Mouse (Mus musculus) CH12.LX (cell line): Measurements from ENCODE around the gene Fry. TPM values are rescaled to one million over a fixed set of nuclear protein-coding genes. Genes with fewer than 3 reads are reported as not detected.

Experiments used
- DNase-seq: peaks from one replicate; pipeline ENCODE4 v3.0.0-alpha.2; 2013; ENCODE audit errors: extremely low read depth
- H3K27ac ChIP-seq: 2 replicates; pipeline ENCODE4 v1.5.1; 2012; ENCODE audit warnings: low read depth, mild to moderate bottlenecking, control low read depth, moderate library complexity; ENCODE audit not compliant: insufficient read depth
- H3K27me3 ChIP-seq: replicated peaks from 2 replicates; pipeline ENCODE3; 2012; ENCODE audit warnings: inconsistent platforms
- H3K36me3 ChIP-seq, 2 experiments: replicated peaks in 1 of 2; 2 replicates each; pipeline versions ENCODE3 to v1.6.1; 2012; ENCODE audit warnings: inconsistent platforms in 1 of 2, low read length in 1 of 2, mild to moderate bottlenecking in 1 of 2, mixed read lengths in 1 of 2, moderate library complexity in 1 of 2; ENCODE audit not compliant: control insufficient read depth in 1 of 2, insufficient read depth in 1 of 2
- H3K4me1 ChIP-seq, 2 experiments: 2 replicates each; pipeline ENCODE4 v1.6.1; 2012; ENCODE audit warnings: inconsistent platforms in 1 of 2, moderate library complexity in 1 of 2; ENCODE audit not compliant: insufficient read depth in 2 of 2, control insufficient read depth in 1 of 2
- H3K4me2 ChIP-seq: 2 replicates; pipeline ENCODE4 v1.6.1; 2012; ENCODE audit warnings: low read depth, mild to moderate bottlenecking, control low read depth; ENCODE audit not compliant: poor library complexity, insufficient read depth, severe bottlenecking
- H3K4me3 ChIP-seq, 3 experiments: fragments of 150-350 bp in 1 of 3; sonication (generic) in 1 of 3; replicated peaks in 1 of 3; 2 replicates each; pipeline versions ENCODE3 to v1.5.1; 2011 to 2012; ENCODE audit warnings: low read depth in 2 of 3, low read length in 2 of 3, mild to moderate bottlenecking in 2 of 3, moderate library complexity in 2 of 3, control low read depth in 1 of 3, improper control_type of control experiment in 1 of 3, inconsistent platforms in 1 of 3, mixed read lengths in 1 of 3; ENCODE audit not compliant: poor library complexity in 1 of 3
- H3K79me2 ChIP-seq: replicated peaks from 2 replicates; pipeline ENCODE4 v1.6.1; 2012; ENCODE audit warnings: mild to moderate bottlenecking, moderate library complexity; ENCODE audit not compliant: control insufficient read depth, poor library complexity, insufficient read depth, severe bottlenecking; ENCODE audit errors: extremely low read depth
- H3K9ac ChIP-seq: 2 replicates; pipeline ENCODE4 v1.6.1; 2012; ENCODE audit warnings: low read depth, mild to moderate bottlenecking, control low read depth, moderate library complexity; ENCODE audit not compliant: insufficient read depth
- H3K9me3 ChIP-seq: replicated peaks from 2 replicates; pipeline ENCODE3; 2012; ENCODE audit warnings: low read length, inconsistent platforms, mixed read lengths
- CHD1 ChIP-seq: IDR thresholded peaks from 2 replicates; pipeline ENCODE4 v1.6.1; 2012; ENCODE audit warnings: low read depth, low read length, improper control_type of control experiment, inconsistent platforms
- CHD2 ChIP-seq: IDR thresholded peaks from 2 replicates; pipeline ENCODE4 v1.6.1; 2011; ENCODE audit warnings: low read length, improper control_type of control experiment
- E2F4 ChIP-seq: IDR thresholded peaks from 2 replicates; pipeline ENCODE4 v1.6.1; 2011; ENCODE audit warnings: low read depth, low read length, improper control_type of control experiment; ENCODE audit not compliant: insufficient replicate concordance
- ETS1 ChIP-seq: conservative IDR thresholded peaks from 2 replicates; pipeline ENCODE4 v1.6.1; 2012; ENCODE audit warnings: low read depth, mild to moderate bottlenecking, inconsistent platforms, low read length, improper control_type of control experiment, moderate library complexity
- IRF4 ChIP-seq: IDR thresholded peaks from 2 replicates; pipeline ENCODE4 v1.6.1; 2014; ENCODE audit warnings: low read depth, mild to moderate bottlenecking, inconsistent platforms, low read length, improper control_type of control experiment
- JUN ChIP-seq: IDR thresholded peaks from 2 replicates; pipeline ENCODE4 v1.6.1; 2011; ENCODE audit warnings: low read depth, mild to moderate bottlenecking, low read length, improper control_type of control experiment, moderate library complexity; ENCODE audit not compliant: insufficient read depth
- KAT2A ChIP-seq: IDR thresholded peaks from 2 replicates; pipeline ENCODE4 v1.6.1; 2012; ENCODE audit warnings: low read length, improper control_type of control experiment, inconsistent platforms; ENCODE audit not compliant: insufficient replicate concordance
- MAFK ChIP-seq: IDR thresholded peaks from 2 replicates; pipeline ENCODE4 v1.6.1; 2011; ENCODE audit warnings: low read length, improper control_type of control experiment; ENCODE audit not compliant: insufficient replicate concordance
- NELFE ChIP-seq: IDR thresholded peaks from 2 replicates; pipeline ENCODE4 v1.6.1; 2011; ENCODE audit warnings: low read depth, low read length, improper control_type of control experiment
- PAX5 ChIP-seq: IDR thresholded peaks from 2 replicates; pipeline ENCODE4 v1.6.1; 2012; ENCODE audit warnings: low read length, inconsistent platforms, mixed read lengths
- RCOR1 ChIP-seq: conservative IDR thresholded peaks from 2 replicates; pipeline ENCODE4 v1.6.1; 2012; ENCODE audit warnings: low read depth, mild to moderate bottlenecking, inconsistent platforms, low read length, improper control_type of control experiment
- SIN3A ChIP-seq: IDR thresholded peaks from 2 replicates; pipeline ENCODE4 v1.6.1; 2012; ENCODE audit warnings: low read length, improper control_type of control experiment, inconsistent platforms
- TBP ChIP-seq: conservative IDR thresholded peaks from 2 replicates; pipeline ENCODE4 v1.6.1; 2011; ENCODE audit warnings: low read depth, low read length, improper control_type of control experiment
- TCF12 ChIP-seq: IDR thresholded peaks from 2 replicates; pipeline ENCODE4 v1.6.1; 2014; ENCODE audit warnings: low read depth, mild to moderate bottlenecking, inconsistent platforms, low read length, improper control_type of control experiment
- USF2 ChIP-seq: conservative IDR thresholded peaks from 2 replicates; pipeline ENCODE4 v1.6.1; 2011; ENCODE audit warnings: low read depth, low read length, improper control_type of control experiment
- ZC3H11A ChIP-seq: IDR thresholded peaks from 2 replicates; pipeline ENCODE4 v1.6.1; 2012; ENCODE audit warnings: low read depth, mild to moderate bottlenecking, inconsistent platforms, low read length, improper control_type of control experiment
- ZKSCAN1 ChIP-seq: IDR thresholded peaks from 2 replicates; pipeline ENCODE4 v1.6.1; 2012; ENCODE audit warnings: low read depth, inconsistent platforms, low read length, improper control_type of control experiment, borderline replicate concordance
- ZMIZ1 ChIP-seq: IDR thresholded peaks from 2 replicates; pipeline ENCODE4 v1.6.1; 2012; ENCODE audit warnings: low read depth, mild to moderate bottlenecking, inconsistent platforms, low read length, improper control_type of control experiment
- dilution Hi-C: fragments of 300-500 bp; cut with MboI; formaldehyde crosslinking; loops from 2 replicates; pipeline ENCODE4 v1.14.3; 2020; ENCODE audit warnings: low sequenced_read_pairs; ENCODE audit not compliant: extremely low pct_unique_long_range_greater_than_20kb, extremely low pct_ligation_motif_present
- in situ Hi-C: fragments of 300-500 bp; cut with MboI; formaldehyde crosslinking; loops from 3 replicates; pipeline ENCODE4 v1.14.3; 2019; ENCODE audit warnings: low sequenced_read_pairs, low pct_ligation_motif_present, low pct_unique_long_range_greater_than_20kb, mixed read lengths
- polyA plus RNA-seq: library from polyadenylated mRNA; unstranded; fragments of >175 nt; gene quantifications from 2 replicates; pipeline ENCODE4 v1.2.1, GENCODE M21; 2012; ENCODE audit warnings: low read depth; ENCODE audit not compliant: insufficient read length
- total RNA-seq, 2 experiments: library from RNA; depleted of rRNA; stranded (reverse); fragments of 300-350 nt in 1 of 2; fragments of >200 nt in 1 of 2; gene quantifications; 2 replicates each; pipeline ENCODE4 v1.2.3; 2012 to 2014

Fry gene
- total and polyA plus RNA-seq, 3 experiments, result 0.34 to 0.80 (median 0.34) TPM

GRCm38 (mm10) chr5:150214081-150214480 is 95.6 kb downstream of the Fry start:
- no peaks in the 10 kb centered on the region for H3K79me2 ChIP-seq
- H3K36me3 ChIP-seq, result no peaks in the 10 kb centered on the region
- no peak overlapping the region for H3K4me2 ChIP-seq
- no peak overlapping the region for H3K9ac ChIP-seq
- H3K27ac ChIP-seq, result no peak overlapping the region
- dilution Hi-C loops, result no loop called here
- TF ChIP-seq JUN (no peak), SIN3A (no peak), IRF4 (no peak), MAFK (no peak), RCOR1 (no peak), TCF12 (no peak), PAX5 (no peak), ZMIZ1 (no peak)
- no peak overlapping the region for H3K4me3 ChIP-seq
- H3K27me3 ChIP-seq, result no peaks in the 10 kb centered on the region
- DNase-seq, result no peak
- in situ Hi-C loops, result no loop called here
- no peaks in the 10 kb centered on the region for H3K4me1 ChIP-seq
- H3K9me3 ChIP-seq, result peaks cover 43% of the 10 kb centered on the region

- no peak overlapping the region for H3K4me2 ChIP-seq
- no peaks in the 10 kb centered on the region for H3K4me1 ChIP-seq
- TF ChIP-seq JUN (no peak), CHD2 (no peak), ZC3H11A (no peak), E2F4 (no peak), USF2 (no peak), ZKSCAN1 (no peak), IRF4 (no peak), CHD1 (no peak), TBP (no peak), KAT2A (no peak), NELFE (no peak), ETS1 (no peak)
- TF ChIP-seq, all 38 proteins: peak for 0
- in situ Hi-C loops (no loop called here), dilution Hi-C loops (no loop called here)
- Histone ChIP-seq H3K27me3 (no peaks in the 10 kb centered on the region), H3K79me2 (no peaks in the 10 kb centered on the region), H3K9me3 (peaks cover 42% of the 10 kb centered on the region), H3K36me3 (no peaks in the 10 kb centered on the region), H3K27ac (no peak overlapping the region), H3K9ac (no peak overlapping the region), H3K4me3 (no peak overlapping the region)
- no peak for DNase-seq
These were observed 97.6 kb downstream of the Fry start for GRCm38 (mm10) chr5:150216066-150216465.
